Mouse (Mus musculus) forebrain, embryonic 14.5 days (tissue): ENCODE measurements around the gene Fibin. TPM values are rescaled to one million over a fixed set of nuclear protein-coding genes. Genes with fewer than 3 reads are reported as not detected.

Experiments used
- ATAC-seq: fragments of 200-750 bp; cut with Nextera tagmentation; 2 replicates; pipeline ENCODE4 v1.8.0; 2017; ENCODE audit warnings: mild to moderate bottlenecking, moderate library complexity
- DNase-seq: peaks from one replicate; pipeline ENCODE4 v3.0.0-alpha.2; 2015; ENCODE audit warnings: low spot score
- H3K27ac ChIP-seq: fragments of 300-500 bp; sonication (generic); 2 replicates; pipeline ENCODE4 v1.5.1; 2014; ENCODE audit warnings: low read depth, mild to moderate bottlenecking, control low read depth, low read length, moderate library complexity
- H3K27me3 ChIP-seq: fragments of 300-500 bp; sonication (generic); replicated peaks from 2 replicates; pipeline ENCODE4 v1.6.1; 2014; ENCODE audit warnings: low read length, control low read depth, mixed read lengths; ENCODE audit not compliant: control insufficient read depth, insufficient read depth
- H3K36me3 ChIP-seq: fragments of 300-500 bp; sonication (generic); 2 replicates; pipeline ENCODE4 v1.6.1; 2014; ENCODE audit warnings: low read length, control low read depth; ENCODE audit not compliant: control insufficient read depth, insufficient read depth
- H3K4me1 ChIP-seq: fragments of 300-500 bp; sonication (generic); 2 replicates; pipeline ENCODE4 v1.6.1; 2014; ENCODE audit warnings: antibody characterized with exemption, low read length, control low read depth; ENCODE audit not compliant: control insufficient read depth, insufficient read depth
- H3K4me2 ChIP-seq: fragments of 300-500 bp; sonication (generic); 2 replicates; pipeline ENCODE4 v1.6.1; 2014; ENCODE audit warnings: mild to moderate bottlenecking, control low read depth, low read length
- H3K4me3 ChIP-seq: fragments of 300-500 bp; sonication (generic); 2 replicates; pipeline ENCODE4 v1.5.1; 2014; ENCODE audit warnings: low read depth, low read length, control low read depth
- H3K9ac ChIP-seq: fragments of 300-500 bp; sonication (generic); 2 replicates; pipeline ENCODE4 v1.6.1; 2014; ENCODE audit warnings: mild to moderate bottlenecking, low read length, control low read depth, moderate library complexity
- H3K9me3 ChIP-seq: fragments of 300-500 bp; sonication (generic); replicated peaks from 2 replicates; pipeline ENCODE4 v1.6.1; 2016; ENCODE audit warnings: low read length, control low read depth, mixed read lengths; ENCODE audit not compliant: control insufficient read depth
- WGBS: fragments of 180-500 bp; shearing (Covaris S2); extraction: QIAGEN DNeasy Blood & Tissue Kit; methylation state at CpG from one replicate; pipeline ENCODE4 v1.1.7; 2014; 5-methylcytosine and 5-hydroxymethylcytosine counted together
- polyA plus RNA-seq: library from polyadenylated mRNA; unstranded; fragments of >200 nt; fragmentation: Nextera tagmentation; extraction: Ambion mirVana; gene quantifications from 2 replicates; pipeline ENCODE4 v1.2.1, GENCODE M21; 2014

The Fibin gene
- polyA plus RNA-seq, 1 experiment from 2014 or later = 1.4 TPM

GRCm38 (mm10) chr2:110373186-110373585 is 10.2 kb upstream of the Fibin start:
- no peak overlapping the region for H3K4me2 ChIP-seq
- no peak overlapping the region for H3K27ac ChIP-seq
- no peaks in the 10 kb centered on the region for H3K27me3 ChIP-seq
- no peaks in the 10 kb centered on the region for H3K36me3 ChIP-seq
- WGBS = 27% methylated on average over 2 of the region's 2 CpGs
- H3K4me1 ChIP-seq = peaks cover 2% of the 10 kb centered on the region; the same call in 1 of the 2 replicates
- H3K9ac ChIP-seq = no peak overlapping the region
- ATAC-seq (no peak), DNase-seq (peak; percentile 11)
- no peaks in the 10 kb centered on the region for H3K9me3 ChIP-seq
- no peak overlapping the region for H3K4me3 ChIP-seq

GRCm38 (mm10) chr2:110367382-110367887 is 4.5 kb upstream of the Fibin start:
- DNase-seq (no peak), ATAC-seq (no peak)
- peaks cover 2% of the 10 kb centered on the region for H3K4me1 ChIP-seq
- no peaks in the 10 kb centered on the region for H3K9me3 ChIP-seq
- no peak overlapping the region for H3K27ac ChIP-seq
- H3K4me2 ChIP-seq = no peak overlapping the region
- H3K9ac ChIP-seq = no peak overlapping the region
- no peaks in the 10 kb centered on the region for H3K27me3 ChIP-seq
- WGBS = 53% methylated on average over 1 of the region's 1 CpGs
- H3K4me3 ChIP-seq = no peak overlapping the region
- H3K36me3 ChIP-seq = no peaks in the 10 kb centered on the region

GRCm38 (mm10) chr2:110365401-110365800 is 2.4 kb upstream of the Fibin start:
- peaks cover 3% of the 10 kb centered on the region for H3K4me1 ChIP-seq
- H3K4me3 ChIP-seq = no peak overlapping the region
- no peaks in the 10 kb centered on the region for H3K9me3 ChIP-seq
- no peak overlapping the region for H3K27ac ChIP-seq
- H3K9ac ChIP-seq = no peak overlapping the region
- no peak for DNase-seq
- no peaks in the 10 kb centered on the region for H3K36me3 ChIP-seq
- no peaks in the 10 kb centered on the region for H3K27me3 ChIP-seq
- H3K4me2 ChIP-seq = no peak overlapping the region
- no peak for ATAC-seq

- Histone ChIP-seq H3K27me3 (no peaks in the 10 kb centered on the region), H3K27ac (no peak overlapping the region), H3K9ac (no peak overlapping the region), H3K4me2 (no peak overlapping the region), H3K4me3 (no peak overlapping the region), H3K9me3 (no peaks in the 10 kb centered on the region), H3K4me1 (peaks cover 3% of the 10 kb centered on the region), H3K36me3 (no peaks in the 10 kb centered on the region)
- 86% methylated on average over 3 of the region's 3 CpGs for WGBS
- no peak for DNase-seq
- ATAC-seq = no peak
Measured at GRCm38 (mm10) chr2:110363855-110364254, 872 bp upstream of the Fibin start.

GRCm38 (mm10) chr2:110353302-110353970 is 9.5 kb downstream of the Fibin start:
- no peaks in the 10 kb centered on the region for H3K4me1 ChIP-seq
- 78% methylated on average over 5 of the region's 5 CpGs for WGBS
- H3K9ac ChIP-seq = no peak overlapping the region
- no peak overlapping the region for H3K27ac ChIP-seq
- H3K4me2 ChIP-seq = no peak overlapping the region
- H3K9me3 ChIP-seq = no peaks in the 10 kb centered on the region
- H3K4me3 ChIP-seq = no peak overlapping the region
- no peak for ATAC-seq
- H3K36me3 ChIP-seq = no peaks in the 10 kb centered on the region
- no peak for DNase-seq
- H3K27me3 ChIP-seq = no peaks in the 10 kb centered on the region

GRCm38 (mm10) chr2:110351843-110352251 is 11.1 kb downstream of the Fibin start:
- H3K27ac ChIP-seq = no peak overlapping the region
- no peaks in the 10 kb centered on the region for H3K9me3 ChIP-seq
- no peak overlapping the region for H3K4me3 ChIP-seq
- no peaks in the 10 kb centered on the region for H3K36me3 ChIP-seq
- H3K9ac ChIP-seq = no peak overlapping the region
- peak; percentile 34 for DNase-seq
- H3K27me3 ChIP-seq = no peaks in the 10 kb centered on the region
- ATAC-seq = peak; percentile 44; the same call in 1 of the 2 replicates
- H3K4me1 ChIP-seq = no peaks in the 10 kb centered on the region
- WGBS = 31% methylated on average over 5 of the region's 5 CpGs
- H3K4me2 ChIP-seq = no peak overlapping the region

- Histone ChIP-seq H3K9ac (no peak overlapping the region), H3K27ac (no peak overlapping the region), H3K36me3 (no peaks in the 10 kb centered on the region), H3K4me2 (no peak overlapping the region), H3K27me3 (no peaks in the 10 kb centered on the region), H3K4me1 (no peaks in the 10 kb centered on the region), H3K4me3 (no peak overlapping the region), H3K9me3 (no peaks in the 10 kb centered on the region)
- 56% methylated on average over 1 of the region's 1 CpGs for WGBS
- DNase-seq (no peak), ATAC-seq (no peak)
Measured at GRCm38 (mm10) chr2:110351406-110351805, 11.6 kb downstream of the Fibin start.

GRCm38 (mm10) chr2:110328953-110329352 is 34.0 kb downstream of the Fibin start:
- Histone ChIP-seq H3K27me3 (no peaks in the 10 kb centered on the region), H3K4me2 (no peak overlapping the region), H3K36me3 (no peaks in the 10 kb centered on the region), H3K9me3 (no peaks in the 10 kb centered on the region), H3K4me3 (no peak overlapping the region), H3K27ac (no peak overlapping the region), H3K4me1 (no peaks in the 10 kb centered on the region), H3K9ac (no peak overlapping the region)
- no peak for DNase-seq
- no peak for ATAC-seq

GRCm38 (mm10) chr2:110319949-110320348 is 43.0 kb downstream of the Fibin start:
- no peaks in the 10 kb centered on the region for H3K36me3 ChIP-seq
- H3K9me3 ChIP-seq = no peaks in the 10 kb centered on the region
- DNase-seq = no peak
- no peak overlapping the region for H3K27ac ChIP-seq
- H3K4me1 ChIP-seq = no peaks in the 10 kb centered on the region
- no peak overlapping the region for H3K4me2 ChIP-seq
- H3K4me3 ChIP-seq = no peak overlapping the region
- no peak overlapping the region for H3K9ac ChIP-seq
- 89% methylated on average over 4 of the region's 4 CpGs for WGBS
- no peak for ATAC-seq
- H3K27me3 ChIP-seq = no peaks in the 10 kb centered on the region
